Comparison of ENCODE assay signal across 7 mouse cellular contexts in genomic region chrX:70476792-70477776, GRCm38 (mm10). TPM values are rescaled to one million over a fixed set of nuclear protein-coding genes. Genes with fewer than 3 reads are reported as not detected.
DNase-seq lines count a peak whose midpoint lies in the region; ATAC-seq and TF ChIP-seq lines count a peak whose summit lies in the region.

Gene Tmem185a, minus strand, starts transcription at chrX:70477180.

- peak within 1 kb of the TSS; percentile 46; the same call in 1 of the 2 replicates for H3K27ac ChIP-seq in intestine, postnatal 0 days (ENCODE audit: low read depth, low read length)
- peak within 1 kb of the TSS; percentile 76 for H3K27ac ChIP-seq in midbrain, embryonic 12.5 days (replicated peaks)
- H3K27ac ChIP-seq in small intestine, adult 2 months (ENCODE audit: insufficient read depth, low read depth, low read length): peak within 1 kb of the TSS; percentile 56

- TF ChIP-seq POLR2A in small intestine, adult 2 months (IDR thresholded peaks at IDR 0.05; ENCODE audit: low read depth, low read length): no peak

- intact Hi-C loops in left cerebral cortex, postnatal 4 days (cut with DNase I): loop anchor here (10.0 kb wide), 1 partner anchor 92 kb away; the partner anchor contains the start of gene 1110012L19Rik

- H3K4me3 ChIP-seq in intestine, postnatal 0 days (ENCODE audit: low read depth, low read length): peak within 1 kb of the TSS; percentile 57
- peak within 1 kb of the TSS; percentile 56 for H3K4me3 ChIP-seq in midbrain, embryonic 12.5 days
- peak within 1 kb of the TSS; percentile 99 for H3K4me3 ChIP-seq in small intestine, adult 2 months (ENCODE audit: low read depth, low read length)

- no peaks in the 10 kb centered on the region; the same call in 1 of the 2 replicates for H3K27me3 ChIP-seq in intestine, postnatal 0 days (replicated peaks; ENCODE audit: control insufficient read depth, insufficient read depth, low read length)
- H3K27me3 ChIP-seq in midbrain, embryonic 12.5 days: no peaks in the 10 kb centered on the region
- H3K27me3 ChIP-seq in small intestine, adult 2 months (ENCODE audit: control insufficient read depth, insufficient read depth, low read length): no peaks in the 10 kb centered on the region

- TF ChIP-seq CTCF in intestine, postnatal 0 days (IDR thresholded peaks at IDR 0.05; ENCODE audit: low read depth): peak; percentile 35
- no peak for TF ChIP-seq CTCF in small intestine, adult 2 months (IDR thresholded peaks at IDR 0.05; ENCODE audit: extremely low read depth, insufficient read length, insufficient replicate concordance, low read depth, low read length)

- peak within 1 kb of the TSS; percentile 58 for H3K9ac ChIP-seq in intestine, postnatal 0 days (ENCODE audit: low read depth, low read length)
- H3K9ac ChIP-seq in midbrain, embryonic 12.5 days (replicated peaks): peak within 1 kb of the TSS; percentile 59

- H3K36me3 ChIP-seq in intestine, postnatal 0 days (ENCODE audit: control insufficient read depth, insufficient read depth): no peaks in the 10 kb centered on the region
- no peaks in the 10 kb centered on the region for H3K36me3 ChIP-seq in midbrain, embryonic 12.5 days
- H3K36me3 ChIP-seq in small intestine, adult 2 months (ENCODE audit: control insufficient read depth, insufficient read depth, low read length): no peaks in the 10 kb centered on the region

- no peaks in the 10 kb centered on the region for H3K9me3 ChIP-seq in intestine, postnatal 0 days (ENCODE audit: control insufficient read depth)
- H3K9me3 ChIP-seq in midbrain, embryonic 12.5 days: no peaks in the 10 kb centered on the region

- peak within 1 kb of the TSS; percentile 65 for H3K4me2 ChIP-seq in intestine, postnatal 0 days (replicated peaks; ENCODE audit: low read depth)
- peak within 1 kb of the TSS; percentile 55 for H3K4me2 ChIP-seq in midbrain, embryonic 12.5 days (replicated peaks)

- peak; percentile 87 for ATAC-seq in intestine, postnatal 0 days
- ATAC-seq in midbrain, embryonic 12.5 days (ENCODE audit: low FRiP score, low read depth): peak; percentile 94

- 21% methylated on average over 41 of the region's 42 CpGs for WGBS in intestine, postnatal 0 days
- 20% methylated on average over 41 of the region's 42 CpGs for WGBS in midbrain, embryonic 12.5 days
- WGBS in small intestine, adult 2 months: 12% methylated on average over 41 of the region's 42 CpGs

- DNase-seq in adrenal gland, adult 2 months: peak; percentile 90
- DNase-seq in embryo, embryonic 11.5 days (ENCODE audit: low read depth, low spot score): peak; percentile 67
- DNase-seq in gonadal fat pad, adult 2 months (ENCODE audit: low read depth): no peak
- peak; percentile 86 for DNase-seq in left cerebral cortex, postnatal 4 days

- H3K4me1 ChIP-seq in intestine, postnatal 0 days (replicated peaks; ENCODE audit: control insufficient read depth, insufficient read depth, low read length): no peaks in the 10 kb centered on the region
- peaks cover 10% of the 10 kb centered on the region for H3K4me1 ChIP-seq in midbrain, embryonic 12.5 days
- H3K4me1 ChIP-seq in small intestine, adult 2 months (ENCODE audit: control insufficient read depth, insufficient read depth, insufficient read length, low read length): 0 out of 2 replicates have a peak, but pooled peaks cover 2% of the 10 kb centered on the region

RNA-seq across cellular contexts. Expression of gene Tmem185a, which starts in this region (rescaled TPM):
- total RNA-seq in adrenal gland, adult 2 months (2021): 10 to 100 TPM; 53.0 to 58.1 TPM
- polyA plus RNA-seq in adrenal gland, adult 2 months (2012; rRNA removed): 24.1 and 28.5 TPM in 2 replicates
- polyA plus RNA-seq in gonadal fat pad, adult 2 months (2012; rRNA removed): 36.9 and 43.4 TPM in 2 replicates
- 15.9 and 17.8 TPM in 2 replicates for polyA plus RNA-seq in intestine, postnatal 0 days (2015; fragmentation: Nextera tagmentation; extraction: Ambion mirVana)
- total RNA-seq in left cerebral cortex, postnatal 4 days (2021): 10 to 100 TPM; 29.1 to 32.7 TPM
- 48.6 and 49.2 TPM in 2 replicates for polyA plus RNA-seq in midbrain, embryonic 12.5 days (2016; fragmentation: Nextera tagmentation; extraction: Ambion mirVana)
- polyA plus RNA-seq in small intestine, adult 2 months (2012; rRNA removed): 4.9 and 8.4 TPM in 2 replicates
